Mouse (Mus musculus) heart, postnatal 14 days (tissue): ENCODE data around the gene Appl2. TPM values are rescaled to one million over a fixed set of nuclear protein-coding genes. Genes with fewer than 3 reads are reported as not detected.

ENCODE experiments used
- DNase-seq, 2 experiments: peaks; one replicate each; pipeline ENCODE4 v3.0.0; 2021 to 2022
- intact Hi-C: fragments of 180-260 bp; cut with DNase I; formaldehyde crosslinking; loops from one replicate; pipeline ENCODE4 v1.15.1; 2025
- total RNA-seq, 2 experiments: library from RNA; stranded (reverse); gene quantifications; 2 replicates each; pipeline ENCODE4 v1.2.3; 2021

Gene Appl2
- total RNA-seq, 2 experiments from 2014 or later = 34.6 to 37.1 TPM

DNA sequence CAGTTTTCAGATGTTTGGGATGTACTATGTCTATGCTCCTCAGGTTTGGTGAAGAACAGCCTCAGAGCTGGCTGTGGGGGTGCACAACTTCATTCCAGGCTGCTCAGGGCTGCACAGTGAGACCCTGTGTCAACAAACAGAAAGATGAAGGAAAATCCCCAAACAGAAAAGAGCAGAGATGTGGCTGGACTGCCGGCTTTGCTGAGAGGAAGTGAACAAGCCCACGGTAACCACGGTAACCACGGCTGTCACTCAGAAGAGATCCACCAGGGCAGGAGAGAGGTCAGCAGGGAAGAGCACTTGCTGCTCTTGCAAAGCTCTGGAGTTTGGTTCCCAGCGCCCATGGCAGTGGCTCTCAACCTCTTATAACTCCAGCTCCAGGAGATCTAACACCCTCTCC, 14.1 kb downstream of the Appl2 start:
- intact Hi-C loops = no loop called here
- DNase-seq = peak in 1 of 2 experiments; percentile 50

DNA sequence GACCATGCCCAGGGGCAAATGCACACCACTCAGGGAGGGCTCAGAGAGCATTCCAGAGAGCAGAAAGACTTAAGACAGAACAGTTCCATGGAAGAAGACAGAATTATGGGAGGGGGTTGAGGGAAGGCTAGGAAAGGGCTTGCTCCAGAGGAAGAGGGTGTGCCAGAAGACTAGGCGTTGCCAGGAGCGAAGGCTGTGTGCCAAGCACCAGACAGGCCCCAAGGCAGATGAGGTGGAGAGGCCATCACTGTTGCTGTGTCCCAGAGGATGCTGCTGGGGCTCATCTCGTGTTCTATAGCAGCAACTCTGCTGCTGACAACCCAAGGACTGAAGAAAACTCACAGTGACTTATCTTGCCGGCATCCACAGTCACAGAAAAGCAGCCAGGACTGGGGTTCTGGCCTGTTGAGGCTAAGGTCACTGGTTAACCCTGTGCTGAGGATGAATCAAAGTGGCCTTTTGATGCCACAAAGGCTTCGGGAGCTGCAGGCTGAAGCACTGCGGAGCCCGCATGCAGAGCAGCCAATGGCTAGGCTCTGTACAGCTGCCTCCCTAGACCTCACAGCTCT, 15.6 kb downstream of the Appl2 start:
- intact Hi-C loops = no loop called here

GRCm38 (mm10) chr10:83631775-83632174, 16.8 kb downstream of the Appl2 start:
- no peak for DNase-seq
- intact Hi-C loops = no loop called here

More for the DNA sequence above, 15.6 kb downstream of the Appl2 start:
- DNase-seq = no peak

DNA sequence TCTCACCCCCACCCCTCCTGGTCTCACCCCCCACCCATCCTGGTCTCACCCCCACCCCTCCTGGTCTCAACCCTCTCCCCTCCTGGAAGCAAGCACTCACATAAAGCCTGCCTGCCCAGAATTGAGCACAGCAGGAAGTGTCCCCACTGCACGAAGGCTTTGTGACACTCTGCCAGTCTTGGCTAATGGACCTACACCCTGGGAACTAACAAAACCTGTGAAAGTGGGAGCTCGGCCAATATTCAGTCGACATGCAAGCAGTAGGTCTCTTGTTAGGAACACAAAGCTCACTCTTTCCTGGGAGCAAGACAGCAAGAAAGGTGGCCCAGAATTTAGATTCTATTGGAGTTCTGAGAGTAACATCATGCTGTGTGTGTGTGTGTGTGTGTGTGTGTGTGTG, 17.6 kb downstream of the Appl2 start:
- intact Hi-C loops = no loop called here
- peak; percentile 45 to 58 for DNase-seq

- no peak for DNase-seq
Observed at GRCm38 (mm10) chr10:83629878-83630277, 18.7 kb downstream of the Appl2 start.

GRCm38 (mm10) chr10:83629190-83629781, 19.3 kb downstream of the Appl2 start:
- DNase-seq = no peak
- intact Hi-C loops = no loop called here

More at GRCm38 (mm10) chr10:83629878-83630277, 18.7 kb downstream of the Appl2 start:
- intact Hi-C loops = no loop called here

DNA sequence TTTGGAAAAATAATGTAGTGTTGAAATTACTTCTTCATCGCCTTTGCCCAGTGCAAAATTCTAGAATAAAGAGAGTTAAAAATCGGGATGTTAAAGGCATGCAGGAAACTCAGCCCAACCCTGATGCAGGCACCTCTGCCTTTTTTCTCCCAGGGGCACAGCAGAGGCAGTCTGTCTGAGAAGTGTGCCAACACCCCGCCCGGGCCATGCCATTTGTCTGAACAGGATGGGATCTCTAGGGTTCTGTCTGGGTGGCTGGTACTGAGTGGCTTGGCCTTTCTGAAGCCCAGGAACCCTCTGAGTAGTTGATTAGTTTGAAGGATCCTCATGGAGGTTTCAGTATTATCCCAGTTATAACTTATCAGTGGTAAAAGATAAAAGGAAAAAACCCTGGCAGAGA, 20.3 kb downstream of the Appl2 start:
- DNase-seq = no peak
- intact Hi-C loops = no loop called here

DNA sequence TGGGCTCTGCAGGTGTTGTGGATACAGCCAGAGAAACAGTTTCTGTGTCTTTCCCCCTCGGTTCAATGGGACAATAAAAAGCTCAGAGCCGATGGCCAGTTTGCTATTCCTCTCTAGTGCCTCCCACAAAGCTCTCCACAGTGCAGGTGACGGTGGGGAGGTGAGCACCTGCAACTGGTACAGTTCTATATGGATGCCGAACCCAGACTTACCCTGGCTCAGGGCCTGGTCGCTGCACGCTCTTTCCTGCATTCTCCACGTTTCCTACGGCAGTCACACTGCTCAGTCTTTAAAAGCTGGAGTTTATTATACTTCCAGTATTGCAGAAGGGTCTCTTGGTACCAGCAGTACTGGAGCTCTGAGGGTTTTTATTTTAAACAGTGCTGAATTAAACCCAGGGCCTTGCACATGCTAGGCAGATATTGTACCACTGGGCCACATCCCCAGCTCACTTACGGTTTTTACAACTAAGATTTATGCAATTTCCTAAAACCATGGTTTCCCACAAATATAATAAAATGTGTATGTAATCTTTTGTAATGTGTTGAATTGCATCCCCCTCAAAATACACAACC, 21.3 kb downstream of the Appl2 start:
- intact Hi-C loops = no loop called here
- DNase-seq = no peak

DNA sequence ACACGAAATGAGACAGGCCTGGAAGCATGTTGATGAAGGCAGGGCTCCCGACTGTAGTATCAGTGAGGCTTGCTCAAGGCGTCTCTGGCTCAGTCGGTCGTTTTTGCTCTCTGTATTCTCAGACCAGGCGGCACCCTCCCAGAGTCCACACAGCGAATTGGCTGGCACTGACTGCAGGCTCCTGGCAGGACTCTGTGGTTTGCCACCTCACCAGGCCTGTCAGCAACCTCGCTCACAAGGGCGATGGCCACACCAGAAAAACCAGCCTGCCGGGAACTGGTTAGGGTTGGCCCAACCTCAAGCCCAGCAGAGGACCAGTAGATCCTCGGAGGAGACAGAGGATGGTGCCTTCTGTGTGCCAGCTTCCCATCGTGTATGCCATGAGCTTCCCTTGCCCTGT, 23.7 kb downstream of the Appl2 start:
- intact Hi-C loops = no loop called here
- DNase-seq = peak in 1 of 2 experiments; percentile 43

DNA sequence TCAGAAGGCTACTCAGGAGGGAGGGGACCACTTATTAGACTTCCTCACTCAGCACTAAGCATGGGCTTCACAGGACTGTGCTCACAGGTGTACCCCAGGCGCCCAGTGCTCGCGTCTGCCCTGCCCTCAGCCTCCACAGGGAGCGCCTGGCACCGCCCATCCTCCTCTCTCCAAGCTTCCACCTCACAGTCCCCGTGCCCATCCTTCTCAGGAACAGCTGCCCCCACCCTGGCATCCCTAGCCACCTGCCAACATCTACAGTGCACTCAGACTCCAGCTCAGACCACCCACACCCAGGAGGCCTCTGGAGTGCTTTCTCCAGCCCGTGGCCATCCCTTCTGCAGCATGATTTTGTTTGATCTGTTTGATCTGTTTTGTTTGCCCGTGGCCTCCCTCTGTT, 24.5 kb downstream of the Appl2 start:
- intact Hi-C loops = no loop called here
- no peak for DNase-seq

- intact Hi-C loops = no loop called here
- no peak for DNase-seq
Observed at GRCm38 (mm10) chr10:83620350-83621055, 28.0 kb downstream of the Appl2 start.

DNA sequence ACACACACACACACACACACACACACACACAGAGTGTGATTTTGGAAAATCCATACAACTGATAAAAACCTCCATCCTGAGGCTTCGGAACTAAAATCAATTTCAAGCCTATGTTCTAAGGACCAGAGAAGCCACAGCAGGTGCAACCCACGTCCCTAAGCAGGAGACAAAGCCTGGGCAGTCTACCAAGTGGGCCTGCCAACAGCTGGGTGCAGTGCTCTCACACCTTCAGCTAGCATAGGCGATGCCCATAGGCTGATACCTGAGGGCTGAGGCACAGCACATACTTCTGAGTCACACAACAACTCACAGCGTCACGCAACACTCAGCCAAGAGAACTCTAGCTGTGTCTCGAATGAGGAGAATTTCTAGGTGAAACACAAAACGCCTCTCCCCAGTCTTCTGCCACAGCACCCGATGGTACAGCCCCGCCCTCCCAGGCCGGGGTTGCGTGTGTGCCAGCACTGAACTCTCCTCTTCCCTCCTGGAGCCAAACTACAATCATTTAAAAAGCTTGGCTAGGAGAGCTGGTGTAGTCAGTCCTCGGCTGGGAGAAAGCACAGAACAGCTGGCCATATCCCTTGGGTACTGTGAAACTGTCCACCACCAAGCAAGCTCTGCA, 29.6 kb downstream of the Appl2 start:
- peak; percentile 35 to 44 for DNase-seq

GRCm38 (mm10) chr10:83617366-83617765, 31.2 kb downstream of the Appl2 start:
- intact Hi-C loops = no loop called here
- peak; percentile 41 to 48 for DNase-seq

More for the DNA sequence above, 29.6 kb downstream of the Appl2 start:
- intact Hi-C loops = no loop called here

DNA sequence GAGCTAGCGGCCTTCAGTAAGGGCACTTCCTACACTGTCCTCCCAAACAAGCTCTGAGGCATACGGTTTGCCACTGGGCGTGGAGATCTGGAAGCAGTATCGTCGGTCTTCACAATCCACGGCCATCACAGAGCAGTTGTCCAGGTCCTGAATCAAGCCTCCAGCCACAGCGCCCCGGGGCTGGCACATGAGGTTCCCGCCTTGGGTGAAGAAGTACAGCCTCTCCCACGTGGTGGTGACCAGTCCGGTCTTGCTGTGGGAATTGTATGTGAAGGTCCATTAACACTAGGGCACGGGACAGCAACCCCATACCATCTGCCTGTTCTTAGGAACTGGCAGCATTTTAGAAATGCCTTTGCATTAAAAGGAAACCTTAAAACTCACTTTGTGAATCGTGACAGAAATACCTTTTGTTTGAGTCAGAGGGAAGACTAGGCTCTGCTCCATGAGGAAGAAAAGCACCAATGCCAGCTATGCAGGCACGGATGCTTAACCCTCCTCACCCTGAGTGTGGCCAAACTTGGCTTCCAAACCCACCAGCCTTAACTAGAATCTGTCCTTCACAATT, 35.8 kb downstream of the Appl2 start:
- intact Hi-C loops = no loop called here

DNA sequence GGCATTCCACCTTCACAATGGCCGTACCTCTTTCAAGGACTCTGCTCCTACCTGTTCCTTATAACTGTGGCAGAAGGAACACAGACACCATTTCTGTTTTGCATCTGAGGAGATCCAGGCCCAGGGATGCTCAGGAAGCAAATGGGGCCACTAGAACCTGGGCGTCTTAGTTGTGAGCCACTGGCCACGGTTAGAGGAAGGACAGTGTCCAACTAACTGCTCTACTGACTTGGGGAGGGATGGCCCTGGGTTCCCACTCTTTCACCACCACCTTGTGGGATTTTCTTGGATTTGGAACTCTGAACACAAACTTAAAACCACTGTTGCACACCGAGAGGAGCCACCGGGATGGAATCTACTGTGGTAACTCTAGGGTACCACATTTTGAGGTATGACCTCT, 36.7 kb downstream of the Appl2 start:
- intact Hi-C loops = no loop called here
- no peak for DNase-seq

More for the DNA sequence above, 35.8 kb downstream of the Appl2 start:
- DNase-seq = no peak

GRCm38 (mm10) chr10:83610518-83610917, 38.0 kb downstream of the Appl2 start:
- no peak for DNase-seq
- intact Hi-C loops = no loop called here

DNA sequence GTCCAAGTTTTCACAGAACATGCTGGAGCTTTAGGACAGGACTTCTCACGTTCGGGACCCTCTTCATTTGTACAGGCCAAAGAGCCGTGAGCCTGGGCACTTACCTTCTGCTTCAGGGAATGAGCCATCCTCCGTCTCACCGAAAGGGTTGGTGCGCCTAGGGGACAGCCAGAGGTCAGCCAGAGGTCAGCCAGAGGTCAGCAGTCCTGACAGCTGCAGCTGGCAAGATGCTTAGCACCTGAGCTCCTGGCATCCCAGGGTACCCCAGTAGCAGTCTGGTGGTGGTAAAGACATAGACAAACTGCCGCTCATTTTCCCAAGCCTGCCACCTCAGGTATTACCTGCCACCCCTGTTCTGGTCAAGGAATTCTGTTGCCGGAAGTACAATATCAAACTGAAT, 39.9 kb downstream of the Appl2 start:
- intact Hi-C loops = no loop called here
- no peak for DNase-seq

GRCm38 (mm10) chr10:83607111-83607510, 41.4 kb downstream of the Appl2 start:
- DNase-seq = no peak

GRCm38 (mm10) chr10:83605637-83606183, 42.8 kb downstream of the Appl2 start:
- intact Hi-C loops = no loop called here
- DNase-seq = no peak

More at GRCm38 (mm10) chr10:83607111-83607510, 41.4 kb downstream of the Appl2 start:
- intact Hi-C loops = no loop called here

GRCm38 (mm10) chr10:83603956-83604564, 44.5 kb downstream of the Appl2 start:
- no peak for DNase-seq
- intact Hi-C loops = no loop called here
